Mouse (Mus musculus) hindlimb bud, embryonic 11.5 days (tissue): ENCODE measurements around the gene Cd163.
"Not testable (repeated sequence)": the region's sequence is repeated elsewhere in the genome, so short reads cannot be mapped to it uniquely, and the experiment has no call there.

Source experiments
- DNase-seq: peaks from one replicate; pipeline ENCODE4 v3.0.0-alpha.2; 2012; ENCODE audit warnings: low read depth, low spot score; ENCODE audit errors: extremely low spot score

The Cd163 gene

DNA sequence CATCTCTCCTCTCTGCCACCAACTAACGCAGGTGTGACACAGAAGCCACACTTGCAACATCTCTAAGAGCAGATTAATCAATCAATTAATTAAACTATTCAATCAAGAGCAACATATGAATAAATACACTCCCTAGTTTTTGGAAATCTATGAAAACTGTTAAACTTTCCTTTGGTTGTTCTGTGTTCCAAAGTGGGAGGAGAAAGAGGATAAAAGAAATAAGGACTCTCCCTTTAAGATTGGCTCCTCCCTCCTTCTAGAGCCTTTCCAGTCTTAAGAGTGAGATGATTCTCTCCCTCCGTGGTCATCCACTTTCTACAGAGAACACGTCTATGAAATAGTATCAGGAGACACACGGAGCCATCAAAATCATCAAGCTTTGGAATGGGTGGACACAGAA is at the start of gene Cd163:
TSS of gene Cd163 (plus strand) at position 301 of the 400 bp plus-strand sequence.
- DNase-seq: no peak

DNA sequence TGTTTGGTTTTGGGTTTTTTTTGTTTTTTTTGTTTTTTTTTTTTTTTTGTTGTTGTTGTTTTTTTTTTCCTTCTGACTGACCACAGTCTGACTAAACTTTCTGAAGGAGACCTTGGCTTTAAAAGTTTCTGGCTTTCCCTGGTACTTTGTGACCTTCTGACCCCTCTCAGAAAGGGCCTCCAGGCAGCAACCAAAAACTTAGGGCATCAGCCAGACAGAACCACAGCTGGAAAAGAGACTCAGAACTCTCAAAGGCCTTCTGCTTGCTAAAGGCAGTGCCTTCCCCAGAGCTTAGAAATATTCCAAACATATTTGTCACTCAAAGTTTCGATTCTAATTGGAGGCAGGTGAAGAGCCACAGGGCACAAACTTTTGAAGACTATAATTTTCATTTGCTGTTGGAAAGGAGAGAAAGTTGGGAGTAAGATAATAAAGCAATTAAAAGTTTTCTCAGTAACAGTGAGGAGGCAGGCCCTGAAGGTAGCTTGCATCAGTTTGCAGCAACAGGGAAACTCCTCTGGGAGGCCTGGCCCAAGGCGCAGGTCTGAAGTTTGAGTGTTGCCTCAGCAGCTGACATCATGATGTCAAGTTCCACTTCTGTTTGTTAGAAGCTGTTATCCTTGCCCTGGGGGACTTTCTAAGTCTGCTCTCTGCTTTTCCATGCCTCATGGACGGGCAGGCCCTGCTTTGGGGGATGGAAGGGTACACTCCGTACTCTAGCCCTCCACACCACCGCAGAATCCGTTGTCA is 48.6 kb upstream of the Cd163 start:
- no peak for DNase-seq

DNA sequence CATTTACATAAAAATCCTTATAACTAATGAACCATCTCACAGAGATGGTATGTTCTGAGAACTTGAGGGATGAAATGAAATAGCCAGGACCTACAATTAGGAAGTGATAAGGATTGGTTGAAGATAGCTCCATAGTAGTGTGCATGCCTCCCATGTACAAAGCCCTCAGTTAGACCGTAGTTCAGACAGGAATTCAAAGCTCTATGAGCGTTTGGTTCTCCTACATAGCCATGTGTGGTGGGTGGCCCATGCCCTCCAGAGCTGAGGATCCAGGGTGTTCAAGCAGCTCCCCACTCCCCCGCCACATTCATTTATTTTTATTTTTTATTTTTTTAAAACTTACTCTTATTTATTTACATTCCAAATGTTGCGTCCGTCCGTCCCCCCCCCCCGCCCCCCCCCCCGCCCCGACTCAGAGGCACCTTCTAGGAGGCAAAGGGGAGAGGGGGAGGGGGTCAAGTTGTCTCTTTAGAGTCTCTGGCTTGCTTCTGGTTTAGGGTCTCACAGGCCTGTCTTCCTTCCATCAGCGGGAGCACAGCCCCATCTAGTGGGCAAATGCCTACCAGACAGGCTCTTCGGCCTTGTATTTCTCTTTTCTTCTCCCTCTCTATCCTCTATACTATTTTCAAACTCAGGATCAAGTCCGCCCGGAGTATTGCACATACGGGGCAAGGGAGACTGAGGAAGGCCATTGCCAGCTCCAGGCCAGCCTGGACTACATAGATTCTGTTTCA is 44.1 kb upstream of the Cd163 start:
- DNase-seq: peak; percentile 28

DNA sequence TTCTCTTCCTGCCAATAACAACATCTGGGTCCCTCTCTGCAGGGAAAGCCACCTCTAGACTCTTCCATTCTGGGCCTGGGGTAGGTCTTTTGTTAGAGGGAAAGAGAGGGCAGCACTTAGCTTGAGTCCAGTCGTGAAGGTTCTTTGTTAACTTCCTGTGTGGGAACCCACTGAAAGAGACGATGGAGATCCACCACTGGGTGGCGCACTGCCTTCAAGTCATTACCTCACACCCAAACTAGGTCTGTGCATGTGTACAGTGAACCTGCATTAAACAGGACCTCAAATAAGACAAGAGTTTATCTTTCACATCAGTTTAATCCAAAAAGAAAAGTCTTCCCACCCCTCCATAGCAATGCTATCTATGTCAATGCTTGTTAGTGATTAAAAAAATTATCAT is 41.8 kb upstream of the Cd163 start:
- DNase-seq: peak; percentile 35

DNA sequence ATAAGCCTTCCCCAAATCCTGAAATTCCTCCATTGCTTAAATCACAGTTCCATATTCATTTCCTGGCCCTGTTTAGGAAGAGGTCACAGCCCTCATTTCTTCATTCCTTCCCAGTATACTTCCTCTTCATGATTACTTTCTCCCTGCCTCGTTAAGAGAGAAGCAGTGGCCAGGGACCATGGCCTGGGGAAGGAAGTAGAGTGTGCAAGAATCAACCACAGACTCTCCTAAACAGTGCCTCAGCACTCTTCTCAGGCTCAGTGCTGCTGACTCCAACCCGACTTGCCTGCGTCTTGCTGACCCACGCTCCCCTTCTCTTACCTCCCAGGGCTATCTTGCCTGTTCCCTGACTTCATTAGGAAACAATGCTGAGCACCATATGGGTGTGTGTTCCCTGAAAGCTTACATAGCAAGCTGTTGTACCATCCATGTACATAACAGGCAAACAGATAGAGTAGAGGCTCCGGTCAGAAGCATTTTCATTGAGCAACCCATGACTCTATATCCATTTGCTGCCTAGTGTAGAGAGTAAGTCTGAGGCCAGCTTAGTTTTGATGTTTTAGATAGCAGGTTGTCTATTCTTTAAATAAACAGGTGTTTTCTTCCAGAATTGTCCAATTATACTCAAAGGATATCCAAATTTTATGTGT is 31.1 kb upstream of the Cd163 start:
- no peak for DNase-seq

DNA sequence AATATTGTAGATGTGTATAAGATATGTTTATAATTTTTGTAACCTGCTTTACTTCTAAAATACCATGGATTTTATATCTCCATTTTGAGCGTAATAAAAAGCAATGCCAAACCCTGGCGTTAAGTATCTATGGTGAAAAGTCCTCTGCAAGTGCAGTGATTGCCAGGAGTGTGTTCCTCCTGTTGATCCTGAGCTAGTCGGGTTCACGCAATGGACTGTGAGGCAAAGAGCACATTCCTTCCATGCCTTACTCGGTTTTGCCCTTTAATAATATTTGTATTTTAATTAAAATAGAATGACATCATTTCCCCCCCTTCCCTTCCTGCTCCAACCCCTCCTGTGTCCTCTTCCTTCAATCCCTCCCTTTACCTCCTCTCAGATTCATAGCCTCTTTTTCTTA is 26.8 kb upstream of the Cd163 start:
- no peak for DNase-seq

DNA sequence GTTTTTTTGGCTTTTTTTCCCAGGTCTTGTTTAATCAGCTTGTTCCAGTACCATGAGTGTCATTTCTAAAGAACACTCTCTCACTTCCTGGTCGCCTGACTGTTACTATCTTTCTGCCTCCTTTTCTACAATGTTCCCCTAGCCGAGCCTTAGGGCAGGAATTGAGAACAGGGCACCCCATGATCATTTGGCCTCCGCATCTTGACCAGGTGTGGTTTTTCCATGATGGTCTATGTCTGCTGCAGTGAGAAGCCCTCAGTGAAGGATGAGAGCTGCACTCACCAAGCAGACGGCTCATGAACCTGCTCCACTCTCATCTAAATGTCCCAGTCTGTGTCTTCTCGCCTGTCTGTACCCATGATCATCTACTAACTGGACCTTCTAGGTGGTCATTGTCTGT is 26.2 kb upstream of the Cd163 start:
- no peak for DNase-seq

DNA sequence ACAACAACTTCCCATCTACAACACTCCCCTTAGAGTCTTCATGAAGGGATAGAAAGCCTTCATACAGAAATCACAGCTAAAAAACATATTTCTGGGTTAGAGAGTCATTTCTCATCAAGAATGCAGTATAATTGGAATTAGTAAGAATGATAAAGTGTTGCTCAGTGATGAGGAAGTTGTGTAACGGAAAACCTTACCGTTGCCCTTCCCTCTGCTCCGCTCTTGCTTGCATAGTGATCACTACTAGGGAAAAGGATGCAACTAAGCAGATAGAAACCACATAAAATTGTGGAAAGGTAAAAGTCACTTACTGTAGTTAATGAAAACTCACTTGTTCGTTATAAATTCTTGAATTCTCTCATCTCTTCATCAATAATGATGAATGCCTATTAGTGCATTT is 21.7 kb upstream of the Cd163 start:
- no peak for DNase-seq

DNA sequence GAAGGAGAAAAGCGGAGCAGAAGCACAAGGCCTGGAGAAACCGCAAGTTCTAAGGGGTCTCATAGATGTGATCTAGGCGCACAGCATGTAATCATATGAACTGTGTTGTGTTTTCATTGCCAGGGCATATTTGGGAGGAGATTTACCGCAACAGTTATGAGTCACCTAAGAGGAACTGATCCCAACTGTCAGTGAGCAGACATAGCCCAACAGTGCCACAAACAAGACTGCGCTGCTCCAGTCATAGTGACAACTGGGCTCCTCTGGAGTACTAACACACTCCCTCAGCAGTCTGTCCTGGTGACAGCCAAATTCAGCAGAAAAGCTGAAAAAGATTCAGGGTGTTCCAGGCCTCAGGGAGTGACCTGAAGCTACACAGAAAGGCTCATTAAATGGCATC is 7.1 kb upstream of the Cd163 start:
- not testable (repeated sequence) for DNase-seq

DNA sequence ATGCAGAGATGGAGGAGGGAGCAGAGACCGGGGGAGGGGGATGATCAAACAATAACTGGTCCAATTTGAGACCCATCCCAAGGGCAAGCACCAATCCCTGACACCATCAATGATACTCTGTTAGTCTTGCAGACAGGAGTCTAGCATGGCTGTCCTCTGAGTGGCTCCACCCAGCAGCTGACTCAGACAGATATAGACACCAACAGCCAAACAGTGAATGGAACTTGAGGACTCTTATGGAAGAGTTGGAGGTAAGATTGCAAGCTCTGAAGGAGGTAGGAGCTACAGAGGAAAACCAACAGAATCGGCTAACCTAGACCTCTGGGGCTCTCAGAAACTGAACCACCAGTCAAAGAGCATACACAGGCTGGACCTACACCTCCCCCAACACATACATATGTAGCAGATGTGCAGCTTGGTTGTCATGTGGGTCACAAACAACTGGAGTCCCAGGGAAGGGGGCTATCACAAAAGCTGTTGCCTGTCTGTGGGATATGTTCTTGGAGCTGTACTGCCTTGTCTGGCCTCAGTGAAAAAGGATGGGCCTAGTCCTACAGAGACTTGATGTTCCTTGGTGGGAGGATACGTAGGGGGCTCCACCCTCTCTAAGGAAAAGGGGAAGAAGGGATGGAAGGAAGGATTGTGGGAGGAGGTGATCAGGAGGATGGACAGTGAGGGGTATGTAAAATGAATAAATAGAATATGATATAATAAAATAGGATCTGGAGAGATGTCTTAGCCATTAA is 2.8 kb upstream of the Cd163 start:
- no peak for DNase-seq

DNA sequence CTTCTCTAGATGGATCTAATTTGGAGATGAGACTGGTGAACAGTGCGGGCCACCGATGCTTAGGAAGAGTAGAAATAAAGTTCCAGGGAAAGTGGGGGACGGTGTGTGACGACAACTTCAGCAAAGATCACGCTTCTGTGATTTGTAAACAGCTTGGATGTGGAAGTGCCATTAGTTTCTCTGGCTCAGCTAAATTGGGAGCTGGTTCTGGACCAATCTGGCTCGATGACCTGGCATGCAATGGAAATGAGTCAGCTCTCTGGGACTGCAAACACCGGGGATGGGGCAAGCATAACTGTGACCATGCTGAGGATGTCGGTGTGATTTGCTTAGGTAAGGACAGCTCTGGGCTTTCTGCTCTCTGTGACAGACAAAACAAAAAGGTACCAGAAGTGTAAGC is 4.5 kb downstream of the Cd163 start:
- no peak for DNase-seq

DNA sequence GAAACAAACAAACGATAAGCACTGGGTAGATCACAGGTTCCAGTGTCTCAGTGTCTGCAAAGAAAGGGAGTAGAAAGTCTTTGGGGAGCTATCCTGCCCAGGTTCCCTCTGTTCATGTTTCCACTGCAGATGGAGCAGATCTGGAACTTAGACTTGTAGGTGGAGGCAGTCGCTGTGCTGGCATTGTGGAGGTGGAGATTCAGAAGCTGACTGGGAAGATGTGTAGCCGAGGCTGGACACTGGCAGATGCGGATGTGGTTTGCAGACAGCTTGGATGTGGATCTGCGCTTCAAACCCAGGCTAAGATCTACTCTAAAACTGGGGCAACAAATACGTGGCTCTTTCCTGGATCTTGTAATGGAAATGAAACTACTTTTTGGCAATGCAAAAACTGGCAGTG is 7.8 kb downstream of the Cd163 start:
- no peak for DNase-seq

DNA sequence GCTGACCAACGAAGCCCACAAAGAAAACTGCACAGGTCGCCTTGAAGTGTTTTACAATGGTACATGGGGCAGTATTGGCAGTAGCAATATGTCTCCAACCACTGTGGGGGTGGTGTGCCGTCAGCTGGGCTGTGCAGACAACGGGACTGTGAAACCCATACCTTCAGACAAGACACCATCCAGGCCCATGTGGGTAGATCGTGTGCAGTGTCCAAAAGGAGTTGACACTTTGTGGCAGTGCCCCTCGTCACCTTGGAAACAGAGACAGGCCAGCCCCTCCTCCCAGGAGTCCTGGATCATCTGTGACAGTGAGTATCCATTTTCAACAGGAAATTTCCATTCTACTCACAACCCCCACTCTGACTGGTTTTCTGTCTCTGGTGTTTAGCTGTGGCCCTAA is 15.9 kb downstream of the Cd163 start:
- DNase-seq: no peak

DNA sequence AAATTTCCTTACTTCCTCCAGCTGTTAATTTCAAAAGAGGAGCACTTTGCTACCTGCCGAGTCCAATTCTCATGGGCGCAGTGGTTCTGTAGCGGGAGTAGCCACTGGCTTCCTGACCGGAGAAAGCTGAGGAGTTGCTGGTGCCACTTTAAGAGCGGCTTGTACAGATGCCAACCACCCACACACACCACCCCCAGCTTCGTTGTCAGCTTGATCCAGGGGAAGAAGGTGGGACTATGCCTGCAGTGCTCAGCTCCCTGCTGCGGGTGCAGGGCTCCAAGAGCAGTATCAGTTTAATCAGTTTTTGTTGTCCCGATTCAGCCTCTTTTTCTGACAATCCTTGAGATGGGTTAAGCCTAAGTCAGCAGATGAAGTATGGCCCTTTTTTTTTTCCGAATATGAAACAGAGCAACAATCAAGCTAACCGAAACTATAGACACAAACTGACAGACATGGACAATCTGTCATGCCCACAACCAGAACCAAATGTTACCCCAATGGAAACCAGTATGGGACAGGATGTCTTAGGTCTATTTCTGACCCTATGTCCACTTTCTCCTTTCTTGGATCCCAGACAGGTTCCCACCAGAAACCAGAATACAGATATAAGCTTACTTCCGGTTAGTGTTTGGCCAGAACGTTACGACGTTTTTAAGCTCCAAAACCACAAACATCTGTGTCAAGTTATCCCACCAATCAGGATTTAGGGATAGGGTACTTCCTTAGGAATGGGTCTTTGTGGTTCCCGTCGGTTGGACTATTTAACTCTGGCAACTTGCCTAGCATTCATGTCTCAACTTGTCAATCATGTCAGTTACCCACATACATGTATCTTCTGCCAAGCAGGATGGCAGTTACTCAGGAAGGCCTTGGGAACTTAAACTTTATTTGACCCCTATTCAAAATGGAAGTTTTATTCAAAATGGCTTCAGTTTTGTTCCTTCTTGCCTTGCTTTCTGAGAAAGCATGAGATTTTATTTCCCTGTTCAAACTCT is 17.3 kb downstream of the Cd163 start:
- DNase-seq: no peak

DNA sequence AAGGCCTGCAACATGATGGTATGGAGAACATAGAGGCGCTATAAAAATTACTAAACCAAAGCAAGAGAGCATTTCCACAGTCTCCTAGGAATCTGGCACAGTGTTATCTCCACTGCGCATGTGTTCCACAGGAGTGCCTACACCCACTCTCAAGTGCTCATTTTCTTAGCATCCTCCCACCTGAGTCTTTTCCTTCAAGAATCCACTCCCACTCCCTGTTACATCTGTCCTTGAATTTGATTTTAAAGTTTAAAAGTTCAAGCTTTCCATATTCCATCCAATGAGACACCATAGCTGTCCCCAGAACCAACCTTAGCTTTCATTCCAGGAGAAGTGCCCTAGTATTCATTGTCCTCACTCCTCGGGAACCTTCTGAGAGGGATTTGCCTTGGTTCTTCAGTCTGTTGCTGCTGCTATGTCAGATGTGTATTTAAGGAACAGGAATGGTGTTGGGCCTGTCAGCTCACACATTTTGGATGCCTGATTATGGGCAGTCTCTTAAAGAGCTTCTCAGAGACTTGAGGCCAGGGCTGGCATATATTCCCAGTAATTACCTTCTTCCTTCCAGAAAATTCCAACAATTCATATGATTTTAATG is 24.0 kb downstream of the Cd163 start:
- no peak for DNase-seq

DNA sequence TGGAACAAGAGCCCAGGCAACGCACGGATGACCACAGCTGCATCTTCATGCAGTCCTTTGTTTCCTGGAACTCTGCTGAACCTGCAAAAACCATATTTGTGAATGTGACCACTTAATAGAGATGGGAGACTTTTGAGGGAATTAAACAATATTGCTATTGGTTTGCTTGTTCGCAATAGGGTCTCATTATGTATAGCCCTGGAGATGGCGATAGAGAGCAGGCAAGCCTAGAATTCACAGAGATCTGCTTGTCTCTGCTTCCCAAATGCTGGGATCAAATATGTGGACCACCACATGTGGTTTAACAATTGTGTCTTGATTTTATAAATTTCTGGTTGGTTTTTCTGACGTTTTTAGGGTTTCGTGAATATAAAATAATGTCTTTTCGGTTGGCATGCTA is 25.2 kb downstream of the Cd163 start:
- DNase-seq: no peak

DNA sequence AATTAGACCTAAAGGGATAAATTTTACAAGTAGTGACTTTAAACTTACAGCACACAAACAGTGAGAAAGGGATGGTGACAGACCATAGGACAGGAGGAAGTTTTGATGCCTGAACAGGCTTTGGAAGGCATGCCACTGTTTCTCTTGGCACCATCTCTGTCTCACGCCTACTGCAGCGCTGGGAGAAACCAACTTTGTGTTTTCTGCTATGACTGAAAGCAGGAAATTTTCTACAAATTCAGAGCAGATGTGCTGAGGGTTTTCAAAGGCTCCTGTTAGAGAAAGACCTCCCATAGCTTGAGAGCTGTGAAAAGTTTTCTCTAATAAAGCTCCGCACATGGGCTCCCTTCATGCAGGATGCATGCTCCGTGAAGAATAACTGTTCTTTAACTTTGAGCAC is 40.6 kb downstream of the Cd163 start:
- DNase-seq: peak; percentile 26

DNA sequence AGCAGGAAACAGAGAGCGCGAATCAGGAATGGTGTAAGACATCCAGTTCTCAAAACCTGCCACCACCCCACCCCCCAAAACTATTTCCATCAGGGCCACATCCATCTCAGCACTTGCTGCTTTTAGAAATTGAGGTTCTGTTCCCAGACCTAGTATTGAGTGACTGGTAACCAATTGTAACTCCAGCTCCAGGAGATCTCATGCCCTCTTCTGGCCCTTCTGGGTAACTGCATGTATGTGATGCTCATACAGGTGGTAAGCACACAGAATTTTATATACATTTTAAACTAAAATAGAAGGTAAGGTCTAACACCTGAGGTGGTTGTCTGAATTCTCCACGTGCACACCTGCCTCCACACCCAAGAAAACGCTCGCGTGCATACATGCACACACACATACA is 42.2 kb downstream of the Cd163 start:
- no peak for DNase-seq

DNA sequence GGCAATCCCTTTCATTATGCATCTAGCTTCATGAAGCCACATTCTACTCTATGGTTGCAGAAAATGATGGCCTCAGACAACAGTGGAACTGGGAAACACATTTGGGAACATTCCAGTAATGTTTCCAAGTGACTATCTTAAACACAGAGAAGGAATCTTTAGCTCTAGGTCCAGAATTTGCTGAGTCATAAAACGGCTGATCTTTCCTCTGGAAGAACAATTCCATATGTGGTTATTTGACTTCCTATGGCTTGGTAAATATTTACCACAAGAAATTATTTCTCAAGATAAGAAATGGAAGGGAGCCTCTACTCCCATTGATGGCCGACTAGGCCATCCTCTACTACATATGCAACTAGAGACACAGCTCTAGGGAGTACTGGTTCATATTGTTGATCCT is 48.8 kb downstream of the Cd163 start:
- no peak for DNase-seq

DNA sequence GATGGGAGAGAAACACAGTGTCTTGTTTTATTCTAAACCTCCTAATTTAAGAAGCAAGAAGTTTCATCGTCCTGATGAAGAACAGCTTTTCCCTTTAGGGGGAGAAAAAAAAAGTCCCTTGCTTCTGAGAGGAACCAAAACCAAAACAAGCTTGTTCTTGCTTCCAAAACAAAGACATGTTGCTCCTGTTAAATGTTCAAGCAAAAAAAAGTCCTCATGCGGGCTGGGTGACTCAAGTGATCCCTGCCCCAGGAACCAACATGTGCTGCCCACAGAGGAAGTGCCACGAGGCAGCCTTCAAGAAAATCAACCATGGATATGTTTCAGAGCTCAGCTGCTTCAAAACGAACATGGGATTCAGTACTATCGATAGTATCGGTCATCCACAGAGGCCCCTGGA is 54.5 kb downstream of the Cd163 start:
- DNase-seq: no peak
